Mouse (Mus musculus): Measurements from ENCODE around the gene Iqcd.

The Iqcd gene

GRCm38 (mm10) chr5:120605688-120606087, 16.9 kb downstream of the Iqcd start:
- peak; percentile 91 for DNase-seq

- DNase-seq: no peak
Measured at GRCm38 (mm10) chr5:120606590-120607200, 17.9 kb downstream of the Iqcd start.

- no peak for DNase-seq
Measured at GRCm38 (mm10) chr5:120607335-120607734, 18.5 kb downstream of the Iqcd start.

DNA sequence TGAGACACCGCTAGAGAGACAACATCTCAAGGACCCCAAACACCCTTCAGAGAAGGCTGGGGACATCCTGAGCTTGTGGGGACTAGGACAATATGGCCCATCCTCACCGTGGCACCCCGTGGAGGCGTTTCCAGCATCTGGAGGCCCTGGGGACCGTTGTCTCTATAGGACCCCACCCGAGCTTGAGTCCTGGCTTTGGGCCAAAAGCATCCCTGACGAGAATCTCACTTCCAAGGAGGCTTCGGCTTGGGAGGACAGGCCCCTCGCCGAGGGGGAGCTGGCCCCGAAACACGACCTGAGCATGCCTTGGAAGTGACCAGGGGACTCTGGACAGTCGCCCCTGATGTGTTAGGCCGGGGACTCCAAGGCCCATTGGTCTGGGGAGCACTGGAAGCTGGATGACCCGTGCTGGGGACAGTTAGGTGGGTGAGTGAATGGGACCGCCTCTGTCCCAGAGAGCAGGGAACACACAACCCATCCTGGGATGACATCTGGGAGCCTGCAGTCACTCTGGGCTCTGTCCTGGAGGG, 20.5 kb downstream of the Iqcd start:
- DNase-seq: no peak

GRCm38 (mm10) chr5:120610906-120611305, 22.1 kb downstream of the Iqcd start:
- no peak for DNase-seq

GRCm38 (mm10) chr5:120611416-120611815, 22.6 kb downstream of the Iqcd start:
- DNase-seq: no peak

DNA sequence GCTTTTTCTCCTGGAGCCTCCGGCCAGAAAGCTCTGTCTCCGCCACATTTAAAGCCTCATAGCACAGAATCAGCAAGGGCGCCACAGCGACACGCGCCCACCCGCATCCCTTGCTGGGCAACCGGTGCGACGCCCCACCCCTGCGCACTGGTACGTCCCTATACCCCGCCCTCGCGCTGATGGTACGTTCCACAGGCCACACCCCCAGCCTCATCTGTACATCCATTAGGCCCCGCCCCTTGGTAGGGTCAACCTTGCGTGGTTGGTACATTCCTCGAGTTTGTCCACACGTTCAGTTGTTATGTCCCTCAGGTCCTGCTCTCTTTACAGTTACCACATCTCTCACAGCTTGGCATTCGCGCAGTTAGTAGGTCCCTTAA, 23.6 kb downstream of the Iqcd start, which contains the start of the genes Rita1 and Ddx54:
Rita1 (minus strand) TSS at position 148 of the 380 bp plus-strand sequence.
Ddx54 (plus strand) TSS at position 298 of the 380 bp plus-strand sequence.
- peak; percentile 98 to 99 for DNase-seq

GRCm38 (mm10) chr5:120612822-120613604, 24.2 kb downstream of the Iqcd start:
- peak; percentile 100 for DNase-seq

DNA sequence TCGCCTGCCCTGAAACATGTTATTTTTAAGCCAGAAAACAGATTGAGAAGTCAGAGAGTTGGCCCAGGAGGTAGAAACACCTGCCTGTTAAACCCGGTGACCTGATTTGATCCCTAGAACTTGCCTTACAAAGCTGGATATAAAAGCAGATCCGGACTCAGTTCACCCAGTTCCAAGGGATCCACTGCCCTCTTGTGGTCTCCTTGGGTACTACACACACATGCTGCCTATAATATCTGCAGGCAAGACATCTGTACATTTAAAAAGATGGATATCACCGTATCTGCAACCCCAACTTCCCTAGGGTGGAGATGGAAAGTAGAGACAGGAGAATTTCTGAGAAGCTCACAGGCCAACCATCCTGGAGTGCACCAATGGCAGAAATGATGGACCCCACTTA, 27.1 kb downstream of the Iqcd start:
- DNase-seq: peak; percentile 82 to 84

- no peak for DNase-seq
Measured at GRCm38 (mm10) chr5:120618778-120619177, 30.0 kb downstream of the Iqcd start.

DNA sequence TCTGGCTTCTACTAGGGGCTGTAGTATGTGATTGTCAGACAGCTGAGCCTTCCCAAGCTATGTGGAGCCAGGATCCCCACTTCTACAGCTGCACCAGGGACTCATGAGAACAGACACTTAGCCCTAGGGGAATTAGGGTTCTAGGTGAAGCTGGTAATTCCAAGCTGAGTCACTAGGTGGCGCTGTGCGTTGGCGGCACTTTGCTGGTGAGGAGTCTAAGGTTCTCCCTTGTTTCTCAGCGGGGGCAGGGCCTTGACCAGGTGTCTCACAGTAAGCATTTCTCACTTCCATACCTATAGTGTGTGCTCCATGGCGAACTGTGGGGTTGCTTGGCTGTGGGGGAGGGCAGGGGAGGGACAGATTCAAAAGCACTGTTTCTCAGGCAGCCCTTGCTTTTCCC, 30.4 kb downstream of the Iqcd start:
- peak; percentile 88 to 89 for DNase-seq

GRCm38 (mm10) chr5:120620375-120621077, 31.7 kb downstream of the Iqcd start:
- DNase-seq: peak; percentile 96 to 97

DNA sequence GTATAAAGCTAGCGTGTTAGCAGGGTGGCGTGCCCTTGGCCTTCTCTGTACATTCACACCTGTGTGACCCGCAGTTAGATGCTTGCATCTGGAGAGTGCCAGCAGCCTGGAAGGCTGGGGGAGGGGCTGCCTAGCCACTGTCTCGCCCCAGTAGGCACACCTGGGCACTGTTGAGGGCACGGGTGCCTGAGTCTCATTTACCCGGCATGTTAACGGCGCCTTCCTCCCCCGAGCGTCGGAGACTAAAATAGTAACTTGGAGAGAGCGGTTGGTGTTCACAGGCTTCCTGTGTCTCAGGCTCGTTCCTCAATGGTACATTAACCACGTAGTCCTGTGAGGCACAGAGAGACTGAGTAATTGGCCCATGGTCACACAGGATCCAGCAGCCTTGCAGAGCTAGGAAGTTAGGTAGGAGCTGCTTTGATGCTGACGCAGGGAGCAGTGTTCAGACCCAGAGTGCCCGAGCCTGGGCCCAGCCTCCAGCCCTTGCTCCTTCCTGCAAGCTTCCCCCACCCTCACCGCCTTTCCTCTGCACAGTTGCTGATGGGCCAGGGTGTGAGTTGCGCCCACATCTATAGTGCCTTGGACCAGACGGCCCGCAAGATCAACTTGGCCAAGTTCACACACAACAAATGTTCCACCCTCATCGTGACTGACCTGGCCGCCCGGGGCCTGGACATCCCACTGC, 32.4 kb downstream of the Iqcd start:
- peak; percentile 82 to 83 for DNase-seq

GRCm38 (mm10) chr5:120621846-120622197, 33.0 kb downstream of the Iqcd start:
- no peak for DNase-seq

DNA sequence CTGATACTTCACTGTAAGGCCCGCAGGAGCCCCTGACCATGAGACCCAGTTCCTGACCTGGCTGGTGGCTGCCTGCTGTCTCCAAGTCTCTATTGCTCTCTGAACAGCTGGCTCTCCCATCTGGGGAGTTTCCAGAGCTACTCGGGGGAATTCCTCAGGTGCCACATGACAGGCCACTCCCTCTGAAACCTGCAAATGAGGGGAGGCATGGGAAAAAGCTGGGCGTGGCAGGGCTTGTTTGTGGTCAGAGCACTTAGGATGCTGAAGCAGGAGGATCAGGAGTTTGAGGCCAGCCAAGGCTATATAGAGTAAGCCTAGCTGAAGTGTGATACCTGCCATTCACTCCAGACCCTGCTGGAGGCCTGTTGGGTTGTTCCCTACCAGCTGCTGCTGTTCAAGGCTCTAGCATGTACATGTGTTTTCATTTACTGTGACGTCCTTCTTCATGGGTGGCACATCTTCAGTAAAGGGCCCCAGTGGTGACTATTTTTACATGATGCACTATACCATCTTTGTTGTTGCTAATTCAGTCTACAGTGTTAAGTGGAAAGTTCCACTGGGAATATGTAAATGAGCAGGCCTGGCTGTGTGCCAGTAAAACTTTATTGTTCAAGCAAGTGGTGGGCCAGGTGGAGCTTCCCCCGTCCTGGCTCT, 33.5 kb downstream of the Iqcd start:
- peak; percentile 70 to 71 for DNase-seq

- DNase-seq: no peak
Measured at GRCm38 (mm10) chr5:120624427-120624826, 35.6 kb downstream of the Iqcd start.

- peak; percentile 64 to 69 for DNase-seq
Measured at GRCm38 (mm10) chr5:120626399-120626798, 37.6 kb downstream of the Iqcd start.

DNA sequence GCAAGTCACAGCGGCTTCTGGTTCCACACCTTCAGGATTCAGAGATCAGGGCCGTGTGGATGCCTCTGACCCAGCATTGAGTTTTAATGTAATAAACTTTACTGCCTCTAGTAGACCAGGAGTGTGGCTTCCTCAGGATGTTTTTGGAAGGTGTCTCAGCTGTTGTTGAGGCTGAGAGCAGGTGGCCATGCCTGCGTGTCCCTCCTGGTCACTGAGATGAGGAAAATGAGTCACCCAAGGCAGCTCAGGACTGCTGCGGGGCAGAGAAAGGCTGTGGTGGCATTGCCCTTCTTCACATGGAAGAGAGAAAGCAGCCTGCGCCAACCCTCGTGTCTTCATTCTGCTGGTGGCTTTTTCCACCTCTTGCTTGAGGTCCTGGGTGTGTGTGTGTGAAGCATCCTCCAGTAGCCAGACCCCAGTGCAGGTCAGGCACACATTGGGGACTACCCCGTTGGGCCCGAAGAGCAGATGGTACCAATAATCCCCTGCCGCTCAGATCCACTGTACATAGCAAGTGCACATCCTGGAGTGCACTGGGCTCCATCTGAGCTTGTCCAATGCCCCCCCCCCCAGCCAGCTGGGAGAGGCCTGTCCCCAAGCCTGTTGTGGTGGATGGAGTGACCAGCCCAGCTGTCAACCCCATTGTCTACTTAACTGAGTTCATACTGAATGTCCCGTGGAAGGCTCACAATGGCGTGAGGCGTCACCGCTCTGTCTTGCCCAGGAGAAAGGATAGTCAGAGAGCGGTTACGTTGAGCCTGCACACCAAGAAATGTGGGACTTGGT, 38.9 kb downstream of the Iqcd start:
- DNase-seq: no peak

DNA sequence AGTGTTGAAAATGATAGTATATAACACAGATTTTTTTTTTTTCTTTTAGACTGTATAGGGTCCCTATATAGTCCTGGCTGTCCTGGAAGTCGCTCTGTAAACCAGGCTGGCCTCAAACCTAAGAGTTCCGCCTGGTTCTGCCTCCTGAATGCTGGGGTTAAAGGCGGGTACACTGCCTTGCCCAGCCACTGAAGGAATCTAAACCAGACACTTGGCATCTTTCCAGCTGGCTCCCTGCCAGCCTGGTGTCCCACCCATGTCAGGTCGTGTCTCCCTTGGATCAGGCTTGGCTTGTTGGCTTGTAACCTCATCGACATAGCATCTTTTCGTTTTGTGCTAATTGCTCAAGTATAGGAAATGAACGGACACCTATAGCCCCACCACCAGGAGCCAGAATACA, 39.8 kb downstream of the Iqcd start:
- no peak for DNase-seq

- peak in 1 of 2 experiments; percentile 32 for DNase-seq
Measured at GRCm38 (mm10) chr5:120631128-120631527, 42.3 kb downstream of the Iqcd start.

DNA sequence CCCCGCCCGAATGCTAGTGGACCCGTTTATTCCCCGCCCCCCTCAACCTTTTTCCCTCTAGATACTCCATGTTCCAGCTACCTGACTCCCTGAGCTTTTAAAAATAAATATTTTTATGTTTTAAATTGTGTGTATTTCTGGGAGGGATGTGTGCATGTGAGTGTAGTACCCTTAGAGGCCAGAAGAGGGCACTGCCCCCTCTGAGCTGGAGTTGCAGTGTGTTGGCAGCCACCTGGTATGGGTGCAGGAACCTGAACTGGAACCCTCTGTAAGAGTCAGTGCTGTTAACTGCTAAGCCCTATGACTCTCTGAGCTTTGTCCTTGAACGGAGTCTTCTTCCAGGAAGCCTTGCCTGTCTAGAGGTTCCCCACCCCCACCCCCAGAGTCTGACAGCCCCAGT, 43.1 kb downstream of the Iqcd start:
- peak in 1 of 2 experiments; percentile 21 for DNase-seq

All from B cell, adult 2 months (primary cell).